Mouse (Mus musculus) gastrocnemius, adult 18-20 months (tissue): ENCODE data around the gene Ankrd44. TPM values are rescaled to one million over a fixed set of nuclear protein-coding genes. Genes with fewer than 3 reads are reported as not detected.
A peak's percentile ranks its signal among the peaks of the same experiment; 100 is the strongest.

ENCODE experiments used
- DNase-seq: peaks from one replicate; pipeline ENCODE4 v3.0.0; 2021; ENCODE audit warnings: low spot score
- microRNA-seq: library from miRNA; unstranded; fragments of <30 nt; microRNA quantifications from one replicate; pipeline ENCODE4 v1.2.0, GENCODE M21; 2021
- total RNA-seq, 2 experiments: library from RNA; stranded (reverse); gene quantifications; 2 replicates each; pipeline ENCODE4 v1.2.3; 2021

Gene Ankrd44
- total RNA-seq, 2 experiments from 2014 or later = 5.0 to 6.5 TPM

- no peak for DNase-seq
These were observed 267.6 kb downstream of the Ankrd44 start for GRCm38 (mm10) chr1:54658558-54658957.

GRCm38 (mm10) chr1:54648237-54648636 is 277.9 kb downstream of the Ankrd44 start:
- no peak for DNase-seq

GRCm38 (mm10) chr1:54647335-54647745 is 278.8 kb downstream of the Ankrd44 start:
- no peak for DNase-seq

- no peak for DNase-seq
These were observed 285.9 kb downstream of the Ankrd44 start for GRCm38 (mm10) chr1:54640184-54640795.

- DNase-seq = no peak
These were observed 286.6 kb downstream of the Ankrd44 start for GRCm38 (mm10) chr1:54639506-54640078.

- no peak for DNase-seq
These were observed 287.1 kb downstream of the Ankrd44 start for GRCm38 (mm10) chr1:54639076-54639475.

GRCm38 (mm10) chr1:54637340-54637739 is 288.8 kb downstream of the Ankrd44 start:
- no peak for DNase-seq

- DNase-seq = no peak
These were observed 297.1 kb downstream of the Ankrd44 start for GRCm38 (mm10) chr1:54629106-54629505.

- DNase-seq = peak; percentile 23
These were observed 311.2 kb downstream of the Ankrd44 start for GRCm38 (mm10) chr1:54614963-54615362.

GRCm38 (mm10) chr1:54612344-54612743 is 313.8 kb downstream of the Ankrd44 start:
- DNase-seq = no peak

- no peak for DNase-seq
These were observed 314.3 kb downstream of the Ankrd44 start for GRCm38 (mm10) chr1:54611891-54612290.

GRCm38 (mm10) chr1:54606936-54607335 is 319.3 kb downstream of the Ankrd44 start:
- DNase-seq = no peak

GRCm38 (mm10) chr1:54601692-54602091 is 324.5 kb downstream of the Ankrd44 start:
- DNase-seq = no peak

- no peak for DNase-seq
These were observed 325.9 kb downstream of the Ankrd44 start for GRCm38 (mm10) chr1:54600275-54600674.

GRCm38 (mm10) chr1:54597594-54598217 is 328.5 kb downstream of the Ankrd44 start:
- DNase-seq = no peak

- DNase-seq = no peak
These were observed 330.0 kb downstream of the Ankrd44 start for GRCm38 (mm10) chr1:54596151-54596550.

Small RNAs within 50 kb of the gene (microRNA-seq; reads per million reads assigned to microRNA genes)
- not detected for gene Gm24053

Other genes starting within 250 kb of the Ankrd44 start
- gene Sf3b1, start 101.1 kb upstream of the Ankrd44 start, total RNA-seq = 10 to 100 TPM; 43.8 to 45.8 TPM
- 10 to 100 TPM; 21.4 to 21.9 TPM for gene Coq10b, start 126.4 kb upstream of the Ankrd44 start, total RNA-seq
- 10 to 100 TPM; 83.9 to 93.0 TPM for gene Hspe1, start 161.7 kb upstream of the Ankrd44 start, total RNA-seq
- gene Hspd1, start 161.9 kb upstream of the Ankrd44 start, total RNA-seq = 100 to 1,000 TPM; 161 to 176 TPM
- 10 to 100 TPM; 37.8 to 38.0 TPM for gene Mob4, start 204.8 kb upstream of the Ankrd44 start, total RNA-seq